Mouse (Mus musculus): ENCODE results near the gene Farp1.

Farp1 gene

DNA sequence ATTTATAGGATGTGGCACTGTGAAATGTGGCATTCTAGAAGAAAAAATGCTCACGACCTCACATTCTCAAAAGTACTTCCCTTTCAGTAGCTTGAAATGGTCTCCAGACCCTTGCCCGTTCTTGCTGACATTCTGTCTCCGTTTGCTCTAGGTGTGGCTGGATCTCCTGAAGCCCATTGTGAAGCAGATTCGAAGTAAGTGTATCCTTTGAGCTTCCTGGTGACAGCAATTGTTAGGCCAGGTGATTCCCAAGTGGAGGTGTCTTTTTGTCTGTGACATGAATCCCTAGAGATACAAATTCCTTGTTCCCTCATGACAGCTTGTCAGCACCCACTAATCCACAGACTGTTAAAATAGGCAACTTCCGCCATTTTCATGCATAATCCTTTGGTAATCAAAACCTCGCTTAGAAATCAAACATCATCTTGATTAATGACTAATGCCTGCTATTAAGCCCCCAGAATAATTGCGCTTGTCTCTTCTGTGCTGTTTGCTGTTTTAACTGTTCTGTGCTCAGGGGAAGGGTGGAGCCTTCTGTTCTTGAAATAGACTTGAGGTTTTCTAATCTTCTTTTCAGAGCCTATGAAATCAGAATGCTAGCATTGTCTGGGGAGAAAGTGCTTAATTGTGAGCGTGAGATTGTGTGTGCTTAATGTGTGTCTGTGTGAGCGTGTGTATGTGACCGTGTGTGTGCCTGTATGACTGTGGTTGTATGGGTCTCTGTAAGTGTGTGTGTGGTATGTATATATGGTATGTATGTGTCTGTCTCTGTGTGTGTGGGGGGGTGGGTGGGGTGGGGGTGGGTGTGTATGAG is 184.4 kb downstream of the Farp1 start:
- CTCF ChIA-PET, result no interaction called here

DNA sequence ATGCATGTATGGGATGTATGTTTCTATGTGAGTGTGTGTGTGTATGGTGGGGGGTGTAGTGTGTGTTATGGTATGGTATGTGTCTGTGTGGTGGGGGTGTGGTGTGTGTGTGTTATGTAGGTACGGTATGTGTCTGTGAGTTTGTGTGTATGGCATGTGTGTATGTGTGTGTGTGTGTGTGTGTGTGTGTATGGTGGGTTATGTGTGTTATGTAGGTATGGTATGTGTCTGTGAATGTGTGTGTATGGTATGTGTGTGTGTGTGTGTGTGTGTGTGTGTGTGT is 185.0 kb downstream of the Farp1 start:
- CTCF ChIA-PET, result no interaction called here

DNA sequence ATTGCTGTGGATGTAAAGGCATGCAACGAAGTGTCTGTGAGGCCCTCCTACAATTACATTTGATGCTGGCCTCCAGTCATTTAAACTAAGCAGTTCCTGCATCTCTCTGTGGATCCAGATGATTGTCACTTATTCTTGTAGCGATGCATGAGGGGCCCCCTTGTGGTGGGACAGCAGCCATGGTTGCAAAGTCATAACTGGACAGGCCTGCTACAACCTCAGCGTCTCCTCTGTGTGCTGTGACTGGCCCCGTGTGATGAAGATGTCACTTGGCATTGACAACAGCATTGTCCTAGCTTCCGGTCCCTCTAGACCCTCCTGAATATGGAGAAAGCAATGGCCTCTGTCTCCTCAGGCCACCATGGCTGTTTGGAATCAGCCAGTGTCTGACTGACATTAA is 185.7 kb downstream of the Farp1 start:
- CTCF ChIA-PET, result no interaction called here

DNA sequence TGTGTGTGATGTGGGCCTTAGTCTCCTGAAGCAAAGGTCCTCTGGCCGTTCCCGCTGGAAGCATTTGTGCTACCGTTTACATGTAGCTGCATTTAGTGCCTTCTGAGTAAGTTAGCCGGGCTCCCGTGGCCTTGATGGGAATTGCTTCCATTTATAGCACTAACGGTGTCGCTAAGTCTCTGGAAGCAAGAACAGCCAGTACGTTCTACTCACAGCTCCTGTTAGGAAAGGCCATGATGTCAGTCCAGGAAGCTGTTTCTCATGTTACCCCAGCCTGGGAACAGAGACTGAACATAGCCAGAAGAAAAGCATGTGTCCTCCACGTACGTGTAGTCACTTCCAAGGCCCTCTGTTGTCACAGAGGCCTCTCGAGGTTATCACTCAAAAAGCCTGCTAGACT is 190.8 kb downstream of the Farp1 start:
- CTCF ChIA-PET, result interaction anchor here (0.6 kb wide), 1 partner anchor 1111 kb away, joined by 6 read pairs; no protein-coding TSS in a partner anchor

- CTCF ChIA-PET, result no interaction called here
Measured at GRCm38 (mm10) chr14:121229036-121229773, 194.2 kb downstream of the Farp1 start.

DNA sequence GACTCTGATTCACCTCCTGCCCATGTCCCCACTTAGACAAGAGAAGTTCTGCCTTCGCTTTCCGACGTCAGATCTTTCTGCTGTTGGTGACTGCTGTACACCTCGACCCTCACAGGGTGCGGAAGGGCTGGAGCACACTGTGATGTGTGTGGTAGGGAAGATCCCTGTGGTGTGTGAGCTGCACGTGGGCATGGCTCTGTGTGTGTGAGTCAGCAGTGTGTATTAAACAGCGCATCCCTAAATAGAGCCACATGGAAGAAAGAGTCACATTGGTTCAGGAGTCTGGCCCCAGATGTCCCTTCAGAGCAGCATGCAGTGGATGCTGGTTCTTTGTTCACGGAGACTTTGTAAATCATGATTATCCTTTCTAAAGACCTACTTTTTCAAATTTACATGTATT is 196.2 kb downstream of the Farp1 start:
- CTCF ChIA-PET, result interaction anchor here (0.6 kb wide), 1 partner anchor 390 kb away, joined by 3 read pairs; no protein-coding TSS in a partner anchor

DNA sequence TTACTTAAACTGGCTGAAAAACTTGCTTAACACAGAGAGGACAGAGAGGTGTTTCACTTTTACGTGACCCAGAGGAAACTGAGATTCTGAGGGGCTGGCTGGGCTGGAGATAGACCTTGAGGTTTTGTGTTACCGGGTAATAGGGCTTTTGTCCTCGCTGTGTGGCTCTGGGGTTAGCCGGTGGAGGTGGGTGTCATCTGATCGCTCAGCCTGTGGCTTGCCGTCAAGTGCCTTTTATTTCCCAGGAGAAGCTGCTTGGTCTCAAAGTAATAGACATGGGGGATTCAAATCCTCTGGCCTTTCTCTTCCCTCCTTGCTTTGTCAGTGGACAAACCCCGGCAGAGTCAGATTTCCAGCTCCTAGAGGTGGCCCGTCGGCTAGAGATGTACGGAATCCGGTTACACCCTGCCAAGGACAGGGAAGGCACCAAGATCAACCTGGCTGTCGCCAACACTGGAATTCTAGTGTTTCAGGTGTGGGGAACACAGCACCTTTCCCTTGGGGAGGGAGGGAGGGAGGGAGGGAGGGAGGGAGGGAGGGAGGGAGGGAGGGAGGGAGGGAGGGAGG is 199.8 kb downstream of the Farp1 start:
- CTCF ChIA-PET, result no interaction called here

- CTCF ChIA-PET, result no interaction called here
Measured at GRCm38 (mm10) chr14:121236736-121237135, 201.7 kb downstream of the Farp1 start.

DNA sequence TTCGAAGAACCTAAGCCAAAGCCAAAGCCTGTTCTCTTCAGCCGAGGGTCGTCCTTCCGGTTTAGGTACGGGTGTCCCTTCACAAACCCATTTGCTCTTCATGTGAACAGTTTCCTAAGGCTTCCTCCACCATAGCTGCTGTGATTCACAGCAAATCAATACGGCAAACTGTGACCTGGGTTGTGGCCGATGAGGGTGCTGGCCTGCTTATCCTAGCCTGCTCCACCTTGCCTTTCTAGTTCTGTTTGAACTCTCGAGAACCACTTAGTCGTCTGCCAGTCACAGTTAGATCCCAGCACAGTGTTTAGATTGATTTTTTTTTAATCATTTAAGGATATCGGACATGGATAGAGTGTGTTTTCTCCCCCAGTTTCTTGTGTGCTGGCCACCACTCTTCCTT is 203.7 kb downstream of the Farp1 start:
- CTCF ChIA-PET, result no interaction called here

DNA sequence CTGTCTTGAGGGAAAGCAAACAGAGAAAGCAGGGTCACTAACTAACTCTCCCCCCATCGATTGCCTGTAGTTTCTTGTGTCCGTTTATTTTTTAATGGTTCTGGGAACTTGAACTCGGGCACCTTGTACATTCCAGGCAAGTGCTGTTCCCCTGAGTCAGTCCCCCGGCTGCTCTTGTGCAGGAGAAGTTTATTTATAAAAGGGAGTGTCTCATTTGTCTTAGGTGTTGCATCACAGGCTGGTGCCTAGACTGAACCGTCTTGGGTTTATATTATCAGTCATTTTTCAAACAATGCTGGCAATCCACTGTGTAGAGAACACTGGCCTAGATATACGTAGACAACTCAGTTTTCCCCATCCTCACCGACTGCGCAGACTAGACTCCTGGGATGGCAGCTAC is 204.4 kb downstream of the Farp1 start:
- CTCF ChIA-PET, result no interaction called here

GRCm38 (mm10) chr14:121244104-121244503 is 209.1 kb downstream of the Farp1 start:
- CTCF ChIA-PET, result no interaction called here

GRCm38 (mm10) chr14:121246048-121246731 is 211.2 kb downstream of the Farp1 start:
- CTCF ChIA-PET, result no interaction called here

GRCm38 (mm10) chr14:121247287-121247686 is 212.3 kb downstream of the Farp1 start:
- CTCF ChIA-PET, result interaction anchor here (0.8 kb wide), 1 partner anchor 70 kb away, joined by 3 read pairs; no protein-coding TSS in a partner anchor

- CTCF ChIA-PET, result no interaction called here
Measured at GRCm38 (mm10) chr14:121248346-121248745, 213.3 kb downstream of the Farp1 start.

- CTCF ChIA-PET, result no interaction called here
Measured at GRCm38 (mm10) chr14:121251099-121251498, 216.1 kb downstream of the Farp1 start.

- CTCF ChIA-PET, result no interaction called here
Measured at GRCm38 (mm10) chr14:121251708-121252107, 216.7 kb downstream of the Farp1 start.

- CTCF ChIA-PET, result no interaction called here
Measured at GRCm38 (mm10) chr14:121252542-121252941, 217.5 kb downstream of the Farp1 start.

- CTCF ChIA-PET, result interaction anchor here (0.6 kb wide), 1 partner anchor 290 kb away, joined by 4 read pairs; no protein-coding TSS in a partner anchor
Measured at GRCm38 (mm10) chr14:121254869-121255268, 219.9 kb downstream of the Farp1 start.

GRCm38 (mm10) chr14:121255469-121255868 is 220.5 kb downstream of the Farp1 start:
- CTCF ChIA-PET, result interaction anchor here (0.6 kb wide), 1 partner anchor 289 kb away, joined by 4 read pairs; no protein-coding TSS in a partner anchor

- CTCF ChIA-PET, result no interaction called here
Measured at GRCm38 (mm10) chr14:121256896-121257295, 221.9 kb downstream of the Farp1 start.

DNA sequence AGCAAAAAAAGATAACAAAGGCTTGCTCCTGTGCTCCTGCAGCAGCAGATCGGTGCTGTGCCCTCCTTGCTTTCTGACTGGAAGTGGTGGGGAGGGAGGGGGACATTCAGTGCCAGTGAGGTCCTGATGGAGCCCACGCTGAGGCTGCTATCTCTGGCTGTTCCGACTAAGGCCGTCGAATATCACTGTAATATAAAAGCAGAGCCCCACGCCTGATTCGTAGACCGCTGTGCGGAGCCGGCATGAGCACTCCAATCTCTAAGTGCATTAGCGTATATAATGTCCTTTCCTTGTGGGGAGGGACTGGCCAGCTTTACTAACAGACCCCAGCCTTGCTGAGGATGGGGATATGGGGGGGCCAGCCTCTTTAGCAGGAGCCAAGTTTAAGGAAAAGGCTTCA is 224.3 kb downstream of the Farp1 start:
- CTCF ChIA-PET, result interaction anchor here (0.9 kb wide), 1 partner anchor 66 kb away, joined by 3 read pairs; no protein-coding TSS in a partner anchor

DNA sequence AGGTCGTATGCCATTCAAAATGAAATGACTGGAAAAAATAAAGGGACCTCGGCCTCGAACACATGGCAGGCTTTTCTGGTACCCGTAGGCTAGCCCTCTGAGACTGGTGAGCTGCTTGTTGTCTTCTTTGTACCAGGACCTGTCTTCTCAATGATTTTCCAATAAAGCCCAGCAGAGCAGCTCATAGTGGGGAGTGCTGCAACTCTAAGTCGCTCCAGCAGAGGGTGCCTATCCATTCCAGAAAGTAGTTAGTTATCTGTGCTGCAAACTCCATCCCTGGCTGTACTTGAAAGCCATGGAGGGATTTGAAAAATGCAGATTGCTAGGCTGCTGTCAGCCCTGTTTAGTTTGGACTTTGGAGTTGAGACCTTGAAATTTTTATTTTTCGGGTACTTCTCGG is 224.8 kb downstream of the Farp1 start:
- CTCF ChIA-PET, result interaction anchor here (0.6 kb wide), 1 partner anchor 28 kb away, joined by 6 read pairs; no protein-coding TSS in a partner anchor

Data from spleen, embryonic (tissue).